Mouse (Mus musculus) regulatory T cell (primary cell): ENCODE measurements at regions not wholly inside any gene's neighbourhood (a gene's known extent, or its start where the extent isn't known, plus 50 kb on each side); places are given as distances from the start of the nearest gene placed in this dataset.

ENCODE experiments used
- in situ Hi-C: fragments of 300-600 bp; cut with MboI, MseI; formaldehyde crosslinking; loops from one replicate; pipeline ENCODE4 v1.15.1; 2025; ENCODE audit warnings: high pct_unique_total_duplicates

DNA sequence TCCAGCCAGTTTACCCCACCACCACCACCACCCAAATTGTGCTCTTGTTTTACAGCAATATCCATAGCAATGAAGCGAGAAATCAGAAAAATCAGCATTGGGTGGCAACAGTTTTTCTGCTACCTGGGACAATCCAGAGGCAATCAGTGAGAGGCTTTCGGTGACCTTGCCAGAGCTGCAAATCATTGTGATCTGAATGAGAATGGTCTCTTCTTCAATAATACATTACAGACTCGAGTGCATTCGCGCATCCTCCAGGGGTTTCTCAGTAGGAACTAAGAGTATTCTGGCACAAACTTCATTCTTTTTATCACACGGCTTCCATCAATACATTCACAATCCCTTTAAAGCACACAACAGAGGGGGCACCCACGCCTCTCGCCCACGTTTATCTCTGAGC is 91.2 kb downstream of the Srek1 start:
- in situ Hi-C loops = no loop called here

DNA sequence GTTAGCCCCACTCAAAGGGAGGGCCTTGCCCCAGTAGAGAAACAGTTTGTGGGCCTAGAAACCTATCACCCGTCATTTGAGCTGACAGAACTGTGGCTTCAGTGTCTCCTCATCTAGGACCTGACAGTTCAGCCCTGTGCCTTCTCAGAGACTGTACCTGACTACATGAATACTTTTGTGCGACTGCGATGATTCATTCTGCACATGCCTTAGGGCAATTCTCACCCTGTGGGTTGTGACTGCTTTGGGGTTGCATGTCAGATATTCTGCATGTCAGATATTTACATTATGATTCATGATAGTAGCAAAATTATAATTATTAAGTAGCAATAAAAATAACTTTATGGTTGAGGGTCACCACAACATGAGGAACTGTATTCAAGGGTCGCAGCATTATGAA is 93.7 kb downstream of the Srek1 start:
- in situ Hi-C loops = no loop called here

DNA sequence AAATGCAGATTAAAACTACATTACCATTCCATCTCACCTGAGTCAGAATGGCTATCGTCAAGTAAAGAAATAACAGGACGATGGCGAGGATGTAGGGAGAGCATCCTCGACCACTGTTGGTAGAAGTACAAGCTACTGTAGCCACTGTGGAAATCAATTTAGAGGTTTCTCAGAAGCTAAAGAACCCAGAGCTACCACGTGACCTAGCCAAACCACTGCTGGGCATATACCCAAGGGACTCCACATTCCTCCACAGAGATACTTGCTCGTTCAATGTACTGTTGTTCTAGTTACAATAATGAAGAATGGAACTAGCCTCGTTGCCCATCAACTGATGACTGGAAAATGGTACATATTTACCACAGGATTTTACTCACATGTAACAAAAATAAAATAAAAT is 94.4 kb downstream of the Srek1 start:
- in situ Hi-C loops = no loop called here

DNA sequence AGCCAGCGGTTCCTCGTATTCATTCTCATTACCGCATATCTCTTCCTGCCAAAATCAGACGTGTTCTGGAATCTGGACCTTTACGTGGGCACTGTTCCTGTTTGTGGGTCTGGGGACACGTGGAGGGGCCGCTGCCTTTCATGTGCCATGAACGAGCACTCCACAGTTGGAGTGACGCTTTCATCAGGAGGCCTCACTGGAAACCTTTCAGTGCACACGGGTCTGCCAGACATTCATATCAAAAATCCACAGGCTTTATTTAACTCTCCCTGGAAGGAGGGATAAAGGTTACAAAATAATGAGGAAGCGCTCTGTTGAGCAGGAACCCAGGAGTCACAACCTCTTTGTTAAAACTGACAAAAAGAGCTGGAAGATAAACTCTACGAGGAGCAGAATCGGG is 97.6 kb downstream of the Srek1 start:
- in situ Hi-C loops = no loop called here

DNA sequence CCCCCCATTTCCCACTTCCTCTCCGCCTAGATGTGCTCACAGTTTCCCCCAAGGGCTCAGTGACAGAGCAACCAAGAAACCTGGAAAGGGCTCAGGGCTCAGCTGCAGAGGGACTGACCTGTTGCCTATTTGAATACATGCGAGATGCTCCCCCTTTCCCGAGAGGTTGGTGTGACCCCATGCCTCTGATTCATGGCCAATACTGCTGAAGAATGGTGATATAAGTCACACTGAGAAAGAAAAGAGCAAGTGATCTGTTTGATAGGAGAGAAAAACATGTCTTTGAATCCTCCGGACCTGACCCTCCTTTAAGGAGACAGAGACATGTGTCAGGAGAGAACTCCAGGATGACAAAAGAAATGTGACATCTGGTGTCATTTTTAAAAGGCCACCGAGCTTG is 98.2 kb downstream of the Srek1 start:
- in situ Hi-C loops = no loop called here

DNA sequence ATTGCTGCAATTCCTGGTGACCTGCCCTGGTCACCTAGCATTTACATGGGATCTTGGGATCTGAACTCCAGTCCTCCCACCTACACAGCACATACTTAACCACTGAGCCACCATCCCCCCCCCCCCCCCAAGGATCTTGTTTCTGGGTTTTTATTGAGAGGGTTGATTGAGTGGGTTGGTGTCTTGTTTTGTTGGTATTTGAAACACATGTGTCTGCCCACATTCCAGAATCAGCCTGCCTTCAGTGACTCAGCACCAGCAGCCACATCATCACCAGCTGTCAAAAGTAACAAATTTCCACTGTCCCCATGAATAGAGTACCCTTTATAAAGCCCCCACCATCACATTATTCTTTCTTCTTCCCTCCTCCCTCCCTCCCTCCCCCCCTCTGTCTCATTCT is 103.8 kb downstream of the Srek1 start:
- in situ Hi-C loops = no loop called here

DNA sequence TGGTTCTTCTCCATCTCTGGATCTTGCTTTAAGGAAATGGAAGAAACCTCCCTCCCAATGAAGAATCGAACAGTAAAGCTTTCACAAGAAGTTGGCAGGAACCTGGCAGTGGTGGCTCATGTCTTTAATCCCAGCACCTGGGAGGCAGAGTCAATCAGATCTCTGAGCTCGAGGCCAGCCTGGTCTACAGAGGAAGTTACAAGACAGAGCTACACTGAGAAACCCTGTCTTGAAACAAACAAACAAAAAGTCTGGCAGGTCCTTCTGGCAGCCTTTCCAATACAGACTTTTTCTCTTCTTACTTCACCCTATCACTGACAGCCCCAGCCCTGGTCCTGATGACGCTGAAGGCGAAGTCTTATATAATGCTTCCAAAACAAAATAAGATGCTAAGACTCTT is 104.6 kb downstream of the Srek1 start:
- in situ Hi-C loops = no loop called here

DNA sequence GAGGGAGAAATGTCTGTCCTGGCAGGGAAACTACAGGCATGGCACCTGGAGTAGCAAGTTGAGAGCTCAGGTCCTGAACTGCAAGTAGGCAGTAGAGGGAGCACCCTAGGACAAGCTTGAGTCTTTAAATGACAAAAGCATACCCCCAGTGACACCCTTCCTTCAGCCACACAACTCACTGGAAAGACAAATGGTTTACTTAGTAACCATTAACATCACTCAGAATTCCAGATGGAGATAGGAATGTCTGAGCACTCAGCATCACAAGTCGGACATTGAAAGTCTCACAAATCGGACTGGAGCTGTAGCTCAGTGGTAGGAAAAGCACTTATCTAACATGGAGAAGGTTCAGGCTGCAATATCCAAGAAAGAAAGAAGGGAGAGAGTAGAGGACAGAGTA is 106.7 kb downstream of the Srek1 start:
- in situ Hi-C loops = no loop called here

DNA sequence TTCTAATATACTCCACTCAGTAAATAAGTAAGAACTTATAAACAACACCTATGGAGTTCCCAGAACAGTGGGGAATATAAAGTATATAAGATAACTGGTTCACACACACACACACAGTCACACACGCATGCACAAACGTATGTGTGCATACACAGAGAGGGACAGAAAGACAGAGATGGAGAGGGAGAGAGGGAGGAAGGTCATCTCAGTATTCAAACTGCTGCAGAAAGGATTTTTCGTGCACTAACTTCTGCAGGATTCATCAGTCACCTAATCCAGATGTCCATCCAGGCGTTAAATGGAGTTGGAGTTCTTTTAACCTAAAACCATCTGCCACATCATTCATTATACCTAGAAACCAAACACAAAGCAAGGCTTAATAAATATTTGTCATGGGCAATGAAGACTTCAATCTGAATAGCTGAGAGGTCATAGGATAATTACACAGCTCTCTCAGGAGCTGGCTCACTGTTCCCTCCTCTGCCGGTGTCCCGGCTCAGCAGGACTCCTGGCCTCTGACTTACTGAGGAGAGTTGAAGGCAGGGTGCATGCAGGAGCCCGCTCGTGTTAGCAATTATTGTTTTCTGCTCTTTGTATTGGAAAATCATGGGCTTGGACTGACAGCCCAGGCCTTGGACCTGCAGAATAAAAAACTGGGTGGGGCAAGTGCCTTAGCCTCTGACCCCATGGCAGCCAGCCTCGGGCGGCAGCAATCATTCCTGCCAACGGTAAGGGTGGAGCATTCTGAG is 114.0 kb downstream of the Srek1 start:
- in situ Hi-C loops = no loop called here

DNA sequence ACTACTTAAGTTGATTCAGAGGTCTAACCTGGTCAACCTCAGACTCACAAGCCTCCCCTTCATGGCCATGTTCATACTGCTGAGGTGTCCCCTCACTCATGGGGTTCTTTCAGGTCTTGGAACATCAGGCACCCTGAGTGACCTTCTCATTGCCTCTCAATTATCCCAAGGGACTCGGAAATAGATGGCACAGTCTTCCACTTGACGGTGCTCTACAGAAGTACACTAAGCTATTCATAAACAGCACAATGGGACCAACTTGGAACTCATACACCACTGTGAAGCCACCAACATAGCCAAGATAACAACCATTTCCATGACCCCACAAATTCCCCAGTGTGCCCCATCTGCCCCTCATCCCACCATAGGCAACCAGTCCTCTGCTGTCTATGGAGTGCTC is 118.4 kb downstream of the Srek1 start:
- in situ Hi-C loops = no loop called here

DNA sequence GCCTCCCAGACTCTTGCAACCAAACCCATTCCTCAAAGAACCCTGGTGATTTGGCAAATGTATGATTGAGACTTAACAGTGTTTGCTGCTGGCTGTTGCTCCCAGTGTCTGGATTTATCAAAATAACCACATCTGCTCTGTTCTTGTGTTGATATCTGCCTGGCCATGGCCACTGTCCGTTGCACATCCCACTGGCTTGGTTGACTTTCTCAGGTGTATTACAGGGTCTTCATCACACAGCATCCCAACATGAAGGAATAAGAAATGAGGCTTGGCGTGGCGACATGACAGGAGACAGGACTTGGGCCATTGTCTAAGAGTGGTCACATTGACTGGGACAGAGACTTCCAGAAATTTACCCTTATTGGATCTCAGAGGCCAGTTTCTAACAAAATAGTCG is 121.2 kb downstream of the Srek1 start:
- in situ Hi-C loops = no loop called here

DNA sequence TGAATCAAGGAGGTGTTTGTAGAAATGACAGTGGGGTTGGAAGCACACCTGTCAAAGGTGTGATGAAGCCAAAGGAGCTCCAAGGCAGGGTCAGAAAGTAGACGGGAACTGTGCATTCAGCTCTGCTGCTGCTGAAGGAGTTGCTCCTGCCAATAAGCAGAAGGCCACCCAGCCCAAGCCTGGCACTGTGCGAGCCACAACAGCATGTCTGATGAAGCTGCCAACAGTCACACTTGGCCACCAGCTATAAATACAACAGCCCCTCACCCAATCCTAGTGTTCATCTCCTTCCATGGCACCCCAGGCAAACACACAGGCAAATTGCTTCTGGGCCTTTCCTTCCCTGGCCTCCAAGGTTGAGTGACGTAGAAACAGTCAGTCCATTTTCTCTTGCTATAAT is 125.0 kb downstream of the Srek1 start:
- in situ Hi-C loops = loop anchor here (25.0 kb wide), 1 partner anchor 837 kb away; no protein-coding TSS in a partner anchor

DNA sequence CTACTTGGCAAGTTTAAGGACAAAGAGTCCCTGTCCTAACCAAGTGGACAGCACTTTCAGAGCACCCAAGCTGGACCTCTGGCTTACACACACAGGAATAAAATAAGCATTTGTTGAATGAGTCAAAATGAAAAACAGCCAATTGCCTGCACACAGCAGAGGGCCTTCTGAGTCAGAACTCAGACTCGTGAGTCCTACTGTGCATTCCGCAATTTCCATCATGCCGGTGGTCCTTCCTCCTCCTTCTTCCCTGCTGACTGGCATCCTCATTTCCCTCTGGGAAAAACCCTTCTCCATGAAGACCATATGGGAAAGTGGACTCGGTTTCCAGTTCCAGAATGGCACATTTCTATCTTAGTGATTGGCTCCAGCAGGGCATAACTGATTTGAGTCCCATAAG is 126.4 kb downstream of the Srek1 start:
- in situ Hi-C loops = loop anchor here (25.0 kb wide), 1 partner anchor 836 kb away; no protein-coding TSS in a partner anchor

DNA sequence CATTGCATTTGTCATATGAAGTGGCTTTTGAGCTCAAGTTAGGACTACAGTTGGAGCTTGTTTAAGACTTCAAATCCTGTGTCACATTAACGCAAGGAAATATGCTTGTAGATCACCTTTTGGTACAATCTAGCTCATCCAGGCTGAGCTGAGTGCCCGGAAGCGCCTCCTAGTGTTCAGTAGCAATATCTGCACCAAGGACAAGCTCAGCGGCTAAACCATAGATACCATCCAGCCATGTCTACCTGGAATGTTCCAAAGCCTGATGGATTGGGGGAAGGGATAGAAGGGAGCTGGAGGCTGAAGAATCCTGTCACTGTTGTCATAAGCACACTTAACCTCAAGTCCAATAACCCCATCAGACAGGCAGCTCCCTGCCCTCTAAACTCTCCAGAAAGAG is 128.4 kb downstream of the Srek1 start:
- in situ Hi-C loops = loop anchor here (25.0 kb wide), 1 partner anchor 834 kb away; no protein-coding TSS in a partner anchor

DNA sequence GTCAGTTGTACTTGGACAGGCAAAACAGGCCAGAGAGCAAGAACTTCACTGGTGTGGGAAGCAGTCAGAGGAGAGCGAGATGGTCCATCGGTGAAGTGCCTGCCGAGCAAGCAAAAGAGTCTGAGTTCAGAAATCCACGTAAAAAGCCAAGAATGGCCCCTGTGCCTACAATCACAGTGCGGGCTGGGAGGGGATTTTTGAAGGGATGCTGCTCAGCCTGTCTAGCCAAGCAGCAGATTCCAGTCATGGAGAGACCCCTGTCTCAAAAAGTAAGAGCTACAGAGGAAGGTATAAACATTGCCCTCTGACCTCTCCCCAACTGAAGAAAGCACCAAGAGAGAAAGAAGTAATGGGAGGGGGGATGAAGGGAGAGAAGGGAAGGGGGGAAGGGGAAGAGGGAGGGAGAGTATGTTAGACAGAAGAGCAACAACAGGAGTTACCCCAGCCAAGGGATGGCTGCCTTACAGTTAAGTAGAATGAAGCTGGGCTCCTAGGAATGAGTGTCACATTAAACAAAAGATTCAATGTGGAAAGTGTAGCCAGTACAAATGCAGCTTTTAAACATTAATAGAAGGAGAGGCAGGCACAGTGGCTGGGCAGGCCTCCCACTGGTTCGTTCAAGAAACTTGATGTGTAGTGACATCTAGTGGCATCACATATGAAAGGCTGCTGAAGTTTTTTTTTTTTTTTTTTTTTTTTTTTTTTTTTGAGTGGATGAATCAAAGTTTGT is 130.2 kb downstream of the Srek1 start:
- in situ Hi-C loops = loop anchor here (25.0 kb wide), 1 partner anchor 832 kb away; no protein-coding TSS in a partner anchor

DNA sequence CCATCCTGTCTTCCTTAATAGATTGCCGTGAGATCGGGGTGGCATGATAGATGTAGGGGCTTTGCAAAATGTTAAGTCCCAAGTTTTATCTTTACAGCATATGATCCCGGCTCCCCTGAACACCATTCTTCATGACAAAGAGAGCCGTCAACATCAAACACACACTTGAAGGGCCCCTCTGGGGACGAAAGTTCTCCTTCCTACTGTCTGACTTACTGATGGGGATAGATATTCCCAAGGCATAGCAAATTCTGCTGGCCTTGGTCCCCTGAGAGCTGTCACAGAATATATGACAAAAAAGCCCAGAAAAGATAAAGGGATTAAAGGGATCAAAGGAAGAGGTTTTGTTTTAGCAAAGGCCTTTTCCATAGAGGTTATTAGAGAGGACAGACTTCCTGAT is 130.9 kb downstream of the Srek1 start:
- in situ Hi-C loops = loop anchor here (25.0 kb wide), 1 partner anchor 831 kb away; no protein-coding TSS in a partner anchor

DNA sequence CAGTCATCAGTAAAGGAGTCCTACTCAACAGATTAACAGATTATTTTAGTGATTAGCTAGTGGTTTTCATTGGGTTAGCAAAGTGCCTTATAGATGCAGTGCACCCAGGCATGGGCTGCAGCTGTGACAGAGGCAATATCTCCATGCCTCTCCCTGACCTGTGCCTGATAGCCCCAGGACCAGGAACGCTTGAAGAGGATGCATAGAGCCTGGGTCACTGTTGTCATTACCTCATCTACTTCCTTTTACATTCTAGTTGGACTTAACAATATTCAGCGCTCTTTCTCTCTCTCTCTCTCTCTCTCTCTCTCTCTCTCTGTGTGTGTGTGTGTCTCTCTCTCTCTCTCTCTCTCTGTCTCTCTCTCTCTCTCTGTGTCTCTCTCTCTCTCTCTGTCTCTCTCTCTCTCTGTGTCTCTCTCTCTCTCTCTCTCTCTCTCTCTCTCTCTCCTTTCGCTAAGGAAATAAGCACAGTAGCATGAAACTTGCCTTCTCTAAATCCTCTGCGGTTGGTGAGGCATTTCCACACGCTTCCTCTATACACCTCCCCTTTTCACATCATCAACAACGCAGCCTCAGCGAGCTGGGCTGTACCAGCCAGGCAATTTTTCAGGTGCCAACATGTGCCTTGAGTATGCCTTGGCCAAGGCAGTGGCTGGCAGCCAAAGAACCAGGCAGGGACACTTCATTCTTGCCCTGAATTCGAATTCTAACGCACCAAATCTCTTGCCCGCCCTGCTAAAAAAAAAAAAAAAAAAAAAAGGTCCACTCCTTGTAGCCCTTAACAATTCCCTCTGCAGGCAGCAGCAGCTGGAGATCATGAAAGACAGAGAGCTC is 131.6 kb downstream of the Srek1 start:
- in situ Hi-C loops = loop anchor here (25.0 kb wide), 1 partner anchor 830 kb away; no protein-coding TSS in a partner anchor

DNA sequence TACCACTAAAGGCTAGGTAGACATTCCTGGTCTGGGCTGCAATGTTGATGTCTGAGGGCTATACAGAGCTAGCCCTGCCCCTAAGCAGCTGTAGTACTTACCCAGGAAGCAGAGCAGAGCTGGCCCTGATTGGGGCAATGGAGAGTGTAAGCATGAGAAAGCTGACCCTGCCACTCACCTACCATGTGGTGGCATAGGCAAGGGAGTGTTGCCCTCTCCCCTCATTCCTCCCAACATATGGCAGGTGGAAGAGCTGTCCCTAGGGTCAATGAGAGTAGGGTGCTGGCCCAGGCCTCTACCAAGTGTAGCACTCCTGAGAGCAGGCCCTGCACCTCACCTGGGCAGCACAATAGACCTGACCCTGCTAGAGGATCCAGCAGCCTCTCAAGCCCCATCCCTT is 136.4 kb downstream of the Srek1 start:
- in situ Hi-C loops = loop anchor here (5.0 to 25.0 kb wide), 2 partner anchors 461 to 826 kb away; no protein-coding TSS in a partner anchor

DNA sequence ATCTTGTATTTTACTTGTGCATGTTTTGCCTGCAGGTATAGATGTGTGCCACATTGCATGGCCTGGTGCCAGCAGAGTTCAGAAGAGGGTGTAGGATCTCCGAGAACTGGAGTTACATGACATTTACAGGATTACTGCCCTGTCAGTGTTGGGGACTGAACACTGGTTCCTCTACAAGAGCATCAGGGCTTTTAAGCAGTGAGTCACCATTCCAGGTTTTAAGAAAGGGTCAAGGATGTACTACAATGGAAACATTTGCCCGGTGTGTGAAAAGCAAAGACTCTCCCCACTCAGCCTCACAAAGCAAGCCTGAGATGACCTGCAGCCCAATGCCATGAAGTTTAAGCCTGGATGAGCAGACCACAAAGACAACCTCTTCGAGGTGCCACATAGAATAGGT is 137.0 kb downstream of the Srek1 start:
- in situ Hi-C loops = loop anchor here (5.0 to 25.0 kb wide), 2 partner anchors 460 to 825 kb away; no protein-coding TSS in a partner anchor

DNA sequence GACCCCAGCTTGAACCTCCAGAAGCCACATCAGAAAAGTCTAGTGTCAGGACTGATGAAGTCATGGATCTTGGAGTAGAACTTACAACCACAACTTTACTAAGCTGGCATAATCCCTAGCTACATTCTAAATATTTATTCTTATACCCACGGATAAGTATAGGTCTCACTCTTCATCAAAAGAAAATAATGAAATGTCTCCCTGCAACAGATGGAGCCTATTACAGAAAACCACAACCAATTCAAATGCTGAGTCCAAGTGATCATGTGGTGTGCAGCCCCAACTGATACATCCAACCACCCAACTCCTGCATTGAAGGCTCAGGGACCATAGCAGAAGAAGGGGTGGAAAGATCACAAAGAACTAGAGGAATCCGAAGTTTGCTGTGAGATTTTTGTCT is 137.8 kb downstream of the Srek1 start:
- in situ Hi-C loops = loop anchor here (5.0 to 25.0 kb wide), 2 partner anchors 459 to 824 kb away; no protein-coding TSS in a partner anchor

DNA sequence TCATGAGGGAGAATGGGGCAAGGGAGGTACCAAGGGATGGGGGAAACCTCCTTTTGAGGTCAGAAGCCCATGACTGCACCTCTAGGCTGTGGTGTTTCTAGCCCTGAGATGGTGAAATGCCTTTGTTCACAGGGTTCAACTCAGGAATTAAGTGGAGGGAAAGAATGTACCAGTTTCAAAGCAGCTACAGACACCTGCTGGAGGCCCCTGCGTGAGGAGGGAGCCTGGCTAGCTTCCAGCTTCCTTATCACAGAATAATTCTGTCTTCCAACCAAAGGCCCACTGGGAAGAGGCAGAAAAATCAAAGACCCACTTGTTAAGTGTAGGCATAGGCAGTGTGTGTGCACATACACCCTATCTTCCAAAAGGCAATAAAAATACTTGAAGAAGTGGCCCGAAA is 150.6 kb downstream of the Srek1 start:
- in situ Hi-C loops = no loop called here

DNA sequence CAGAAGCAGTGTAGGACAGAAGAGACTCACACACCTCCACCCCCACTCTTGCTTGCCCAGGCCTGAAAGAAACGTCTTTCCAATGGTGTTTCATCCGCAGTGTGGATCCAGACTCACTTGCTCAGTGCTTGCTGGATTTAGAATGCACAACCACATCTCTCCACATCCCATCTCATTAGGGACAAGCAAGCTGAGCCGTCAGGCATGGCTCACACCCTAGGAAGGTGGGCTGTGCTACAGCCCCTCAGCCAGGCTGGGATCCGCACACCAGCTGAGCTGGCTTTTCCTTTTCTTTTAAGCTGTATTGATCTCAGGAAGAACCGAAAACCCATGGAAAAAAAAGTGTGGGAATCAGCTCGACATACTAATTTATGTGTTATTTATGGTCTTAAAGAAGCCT is 151.1 kb downstream of the Srek1 start:
- in situ Hi-C loops = no loop called here
